Mouse (Mus musculus) right cerebral cortex, adult 18-20 months (tissue): Measurements from ENCODE around the gene Nudt3.

Source experiments
- DNase-seq: peaks from one replicate; pipeline ENCODE4 v3.0.0; 2022; ENCODE audit warnings: mixed read lengths

Gene Nudt3

DNA sequence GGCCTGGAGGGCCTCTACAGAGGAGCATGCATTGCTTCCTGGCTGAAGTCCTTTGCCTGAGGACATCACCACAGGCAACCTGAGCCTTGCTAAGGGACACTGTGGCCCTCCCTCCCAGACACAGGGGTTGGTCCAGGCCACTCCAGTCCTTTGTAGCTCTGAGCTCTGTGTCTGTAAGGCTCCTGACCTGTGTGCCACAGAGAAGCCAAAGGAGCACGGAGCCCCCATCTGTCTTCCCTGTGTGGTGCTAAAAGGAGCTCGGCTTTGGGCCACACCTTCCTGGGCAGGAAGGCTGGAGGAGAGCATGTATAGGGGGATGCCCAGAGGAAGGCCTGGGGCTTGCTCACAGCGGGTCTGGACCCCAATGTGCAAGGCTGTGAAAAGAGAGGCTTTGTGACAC, 81.3 kb downstream of the Nudt3 start:
- no peak for DNase-seq

DNA sequence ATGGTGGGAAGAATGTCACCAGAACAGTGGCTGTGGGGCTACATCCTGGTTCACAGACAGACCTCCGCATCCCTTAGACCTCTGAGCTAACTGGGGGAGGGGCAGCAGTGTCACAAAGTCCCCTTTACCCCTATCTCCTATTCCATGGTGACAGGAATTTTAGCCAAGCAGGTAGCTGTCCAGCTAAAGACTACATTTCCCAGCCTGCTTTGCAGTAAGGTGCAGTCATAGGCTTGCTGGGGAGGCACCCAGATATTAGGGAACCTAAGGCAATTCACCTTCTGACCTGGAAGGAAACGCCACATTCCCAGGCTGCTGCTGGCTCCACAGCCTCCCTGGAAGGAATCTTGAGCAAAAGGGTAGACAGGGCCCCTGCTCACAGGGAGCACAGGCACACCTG, 82.0 kb downstream of the Nudt3 start:
- DNase-seq, result no peak

DNA sequence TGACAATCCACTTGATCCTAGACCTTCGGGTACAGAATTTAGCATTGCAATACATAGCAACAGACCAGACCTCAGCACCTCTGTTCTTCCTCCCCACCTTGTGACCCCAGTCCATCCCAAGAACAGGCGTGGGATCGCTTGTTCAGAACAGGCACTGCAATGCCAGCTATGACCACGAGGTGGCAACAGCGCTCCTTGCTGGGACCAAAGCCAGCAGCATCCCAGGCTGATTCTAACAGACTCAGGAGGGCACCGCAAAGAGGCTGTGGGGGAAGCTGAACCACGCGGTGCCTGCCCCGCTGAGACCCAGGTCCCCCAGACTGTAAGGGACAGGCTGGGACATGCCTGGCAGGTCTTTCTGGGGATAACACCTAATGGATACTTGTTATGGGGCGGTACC, 88.6 kb downstream of the Nudt3 start:
- peak; percentile 79 for DNase-seq

DNA sequence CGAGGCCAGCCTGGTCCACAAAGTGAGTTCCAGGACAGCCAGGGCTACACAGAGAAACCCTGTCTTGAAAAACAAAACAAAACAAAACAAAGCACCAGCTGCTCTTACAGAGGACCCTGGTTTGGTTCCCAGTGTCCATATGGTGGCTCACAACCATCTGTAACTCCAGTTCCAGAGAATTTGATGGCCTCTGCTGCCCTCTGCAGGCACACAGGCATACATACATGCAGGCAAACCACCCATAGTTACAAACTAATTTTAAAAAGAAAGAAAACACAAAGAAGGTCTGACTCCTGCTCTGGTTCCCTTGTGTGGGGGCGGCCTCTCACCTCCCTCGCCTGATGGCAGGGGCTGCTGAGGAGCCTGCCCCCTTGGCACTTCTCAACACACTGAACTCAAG, 89.9 kb downstream of the Nudt3 start:
- no peak for DNase-seq

- DNase-seq, result no peak
Observed at GRCm38 (mm10) chr17:27532095-27532494, 91.2 kb downstream of the Nudt3 start.
